Mouse (Mus musculus) E14TG2a.4 (cell line): ENCODE data around the gene Cisd3.

Experiments
- H3K27me3 ChIP-seq: 2 replicates; pipeline ENCODE4 v1.6.1; 2014; ENCODE audit warnings: low read length, control low read depth; ENCODE audit not compliant: insufficient read depth
- H3K36me3 ChIP-seq: 2 replicates; pipeline ENCODE4 v1.6.1; 2014; ENCODE audit warnings: low read length, control low read depth; ENCODE audit not compliant: insufficient read depth
- H3K4me1 ChIP-seq: replicated peaks from 2 replicates; pipeline ENCODE4 v1.6.1; 2014; ENCODE audit warnings: low read depth, low read length, control low read depth
- H3K4me3 ChIP-seq: replicated peaks from 2 replicates; pipeline ENCODE4 v1.5.1; 2014; ENCODE audit warnings: mild to moderate bottlenecking, low read length
- H3K9me3 ChIP-seq: 2 replicates; pipeline ENCODE4 v1.6.1; 2014; ENCODE audit warnings: low read length, control low read depth
- CTCF ChIP-seq: conservative IDR thresholded peaks from 2 replicates; pipeline ENCODE4 v1.5.1; 2014; ENCODE audit warnings: low read length
- NANOG ChIP-seq: IDR thresholded peaks from 2 replicates; pipeline ENCODE4 v1.6.1; 2014; ENCODE audit warnings: borderline replicate concordance, low read length, mixed read lengths
- POU5F1 ChIP-seq: IDR thresholded peaks from 2 replicates; pipeline ENCODE4 v1.6.1; 2014; ENCODE audit warnings: low read length, borderline replicate concordance

Cisd3 gene

DNA sequence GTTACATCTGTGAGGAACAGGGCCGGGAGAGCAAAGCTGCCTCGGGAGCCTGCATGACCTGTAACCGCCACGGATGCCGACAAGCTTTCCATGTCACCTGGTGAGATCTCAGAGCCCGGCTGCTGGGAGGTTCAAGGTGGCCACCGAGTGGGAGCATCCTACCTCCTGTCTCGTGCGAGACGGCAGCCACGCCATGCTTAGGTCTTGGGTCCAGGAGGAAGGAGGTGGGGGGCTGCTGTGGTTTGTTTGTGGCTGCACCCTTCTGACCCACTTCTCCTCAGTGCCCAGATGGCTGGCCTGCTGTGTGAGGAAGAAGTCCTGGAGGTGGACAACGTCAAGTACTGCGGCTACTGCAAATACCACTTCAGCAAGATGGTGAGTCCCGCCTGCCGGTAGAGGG is 18.8 kb upstream of the Cisd3 start:
- Histone ChIP-seq H3K27me3 (no peaks in the 10 kb centered on the region), H3K4me1 (peaks cover 71% of the 10 kb centered on the region), H3K4me3 (peak overlapping the region; percentile 90), H3K9me3 (no peaks in the 10 kb centered on the region), H3K36me3 (peaks cover 69% of the 10 kb centered on the region)
- no peak for TF ChIP-seq CTCF
- TF ChIP-seq POU5F1 = no peak
- TF ChIP-seq NANOG = no peak

DNA sequence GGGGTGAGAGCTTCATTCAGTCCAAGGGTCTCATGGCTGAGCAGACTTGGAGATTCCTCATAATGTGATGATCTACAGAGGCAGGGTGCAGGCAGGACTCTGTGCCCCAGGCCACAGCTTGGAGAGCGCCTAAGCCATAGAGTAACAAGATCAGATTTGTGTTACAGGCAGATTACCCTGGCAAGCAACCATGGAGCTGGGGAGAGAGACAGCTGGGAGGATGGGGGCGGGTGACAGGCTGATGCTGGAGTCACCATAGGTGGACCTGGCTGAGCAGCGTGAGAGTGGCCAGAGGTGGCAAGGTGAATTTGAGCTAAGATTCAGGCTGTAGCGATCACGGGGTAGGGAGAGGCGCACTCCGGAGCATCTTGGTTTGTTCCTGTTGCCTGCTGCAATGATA is 17.5 kb upstream of the Cisd3 start:
- Histone ChIP-seq H3K9me3 (no peaks in the 10 kb centered on the region), H3K4me1 (peaks cover 85% of the 10 kb centered on the region), H3K4me3 (peak overlapping the region; percentile 90), H3K27me3 (no peaks in the 10 kb centered on the region), H3K36me3 (peaks cover 82% of the 10 kb centered on the region)
- TF ChIP-seq NANOG (no peak), CTCF (no peak), POU5F1 (no peak)

DNA sequence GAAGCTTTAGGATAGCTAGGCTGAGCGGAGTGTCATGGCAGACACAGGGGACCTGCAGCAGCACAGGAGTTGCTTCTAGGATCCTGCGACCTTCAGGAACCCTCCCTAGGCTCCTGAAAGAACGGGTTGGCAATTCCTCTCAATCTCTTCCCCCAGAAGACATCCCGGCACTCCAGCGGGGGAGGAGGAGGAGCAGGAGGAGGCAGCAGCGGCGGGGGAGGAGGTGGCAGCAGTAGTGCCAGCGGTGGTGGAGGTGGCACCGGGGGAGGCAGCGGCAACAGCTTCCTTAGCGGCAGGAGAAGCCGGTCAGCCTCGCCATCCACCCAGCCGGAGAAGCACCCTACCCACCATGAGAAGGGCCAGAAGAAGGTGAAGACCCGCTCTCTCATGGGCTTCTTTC is 16.4 kb upstream of the Cisd3 start:
- Histone ChIP-seq H3K9me3 (no peaks in the 10 kb centered on the region), H3K4me3 (peak overlapping the region; percentile 90), H3K36me3 (peaks cover 93% of the 10 kb centered on the region), H3K27me3 (no peaks in the 10 kb centered on the region), H3K4me1 (peaks cover 96% of the 10 kb centered on the region)
- TF ChIP-seq POU5F1 (no peak), CTCF (no peak)

DNA sequence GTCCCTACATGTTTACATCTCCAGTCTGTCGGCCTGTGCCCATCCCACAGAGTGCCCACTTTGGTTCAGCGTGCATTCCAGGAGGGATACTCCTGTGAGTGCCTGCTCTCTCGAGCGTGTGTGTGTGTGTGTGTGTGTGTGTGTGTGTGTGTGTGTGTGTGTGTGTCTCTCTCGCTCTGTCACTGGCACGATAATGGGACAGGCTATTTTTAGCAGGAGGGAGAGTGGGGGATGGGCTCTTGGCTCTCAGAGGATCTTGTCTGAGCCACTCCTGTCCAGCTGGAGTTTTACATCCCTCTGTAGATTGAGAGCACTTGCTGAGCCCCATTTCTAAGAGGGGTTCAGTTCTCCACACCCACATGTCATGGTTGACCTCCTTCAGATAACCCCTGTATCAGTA is 15.8 kb upstream of the Cisd3 start:
- H3K27me3 ChIP-seq = no peaks in the 10 kb centered on the region
- peak overlapping the region; percentile 90 for H3K4me3 ChIP-seq
- peaks cover 99% of the 10 kb centered on the region for H3K36me3 ChIP-seq
- H3K9me3 ChIP-seq = no peaks in the 10 kb centered on the region
- peaks cover 100% of the 10 kb centered on the region for H3K4me1 ChIP-seq
- TF ChIP-seq CTCF = no peak
- TF ChIP-seq POU5F1 = no peak
- no peak for TF ChIP-seq NANOG

DNA sequence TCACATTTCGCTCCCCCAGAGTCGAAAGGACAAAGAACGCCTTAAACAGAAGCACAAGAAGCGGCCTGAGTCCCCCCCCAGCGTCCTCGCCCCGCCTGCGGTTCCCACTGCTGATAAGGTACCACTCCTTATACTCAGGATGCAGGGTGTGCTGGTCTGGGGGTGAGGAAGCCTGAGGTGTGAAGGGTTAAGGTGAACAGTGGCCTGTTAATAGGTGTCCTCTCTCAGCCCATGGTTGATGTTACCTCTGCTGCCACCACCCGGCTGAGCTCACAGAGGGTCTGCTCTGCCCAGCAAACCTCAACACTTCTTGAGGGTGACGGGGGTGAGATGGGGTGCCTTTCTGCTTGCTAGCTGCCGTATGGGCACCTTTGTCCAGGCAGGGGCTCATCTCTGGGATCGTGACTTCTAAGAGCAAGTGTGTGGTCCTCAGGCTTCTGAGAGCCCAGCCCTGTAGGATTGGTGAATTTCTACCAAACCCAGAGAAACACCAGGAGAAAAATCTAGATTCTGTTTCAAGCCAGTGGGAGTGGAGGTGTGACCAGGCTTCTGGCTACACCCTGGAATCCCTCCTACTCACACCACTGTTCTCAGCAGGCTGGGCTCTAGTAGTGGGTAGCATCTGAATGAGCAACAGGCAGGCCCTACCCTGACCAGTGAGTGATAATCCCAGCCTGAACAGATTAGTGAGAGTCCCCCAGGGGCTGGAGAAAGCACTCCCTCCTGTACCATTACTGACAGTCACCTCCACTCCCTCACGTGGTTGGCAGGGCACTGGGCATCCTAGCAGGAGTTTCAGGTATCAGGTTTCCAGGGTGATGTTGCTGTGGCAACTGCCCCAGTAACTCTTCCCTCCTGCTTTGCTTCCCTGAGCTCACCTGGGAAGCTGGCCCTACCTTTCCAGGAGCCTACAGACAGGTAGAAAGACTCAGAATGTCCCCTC is 15.1 kb upstream of the Cisd3 start:
- H3K36me3 ChIP-seq = peaks cover 100% of the 10 kb centered on the region
- H3K27me3 ChIP-seq = no peaks in the 10 kb centered on the region
- TF ChIP-seq NANOG (no peak), POU5F1 (no peak), CTCF (no peak)
- H3K9me3 ChIP-seq = no peaks in the 10 kb centered on the region
- H3K4me1 ChIP-seq = peaks cover 100% of the 10 kb centered on the region
- peak overlapping the region; percentile 90 for H3K4me3 ChIP-seq

DNA sequence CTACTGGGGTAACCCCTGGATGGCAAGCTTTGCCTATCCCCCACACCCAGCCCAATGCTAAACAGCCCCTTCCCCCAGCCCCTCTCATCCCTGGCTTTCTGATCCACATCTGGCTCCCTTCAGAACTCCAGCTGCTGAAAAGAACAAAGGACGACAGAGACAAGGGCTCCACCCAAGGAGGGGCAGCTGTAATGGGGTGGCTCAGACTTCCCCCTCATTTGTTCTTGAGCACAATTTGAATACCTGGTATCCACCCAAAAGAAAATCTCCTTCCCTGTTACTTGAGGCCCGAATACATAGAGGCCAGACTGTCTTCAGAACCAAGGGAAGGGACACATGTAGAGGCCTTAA is 14.5 kb upstream of the Cisd3 start:
- H3K4me1 ChIP-seq = peaks cover 100% of the 10 kb centered on the region
- no peaks in the 10 kb centered on the region for H3K9me3 ChIP-seq
- H3K4me3 ChIP-seq = peak overlapping the region; percentile 90
- H3K27me3 ChIP-seq = no peaks in the 10 kb centered on the region
- TF ChIP-seq NANOG (no peak), CTCF (no peak), POU5F1 (0 out of 2 replicates have a peak, but pooled peaks have one; percentile 24)
- H3K36me3 ChIP-seq = peaks cover 100% of the 10 kb centered on the region

DNA sequence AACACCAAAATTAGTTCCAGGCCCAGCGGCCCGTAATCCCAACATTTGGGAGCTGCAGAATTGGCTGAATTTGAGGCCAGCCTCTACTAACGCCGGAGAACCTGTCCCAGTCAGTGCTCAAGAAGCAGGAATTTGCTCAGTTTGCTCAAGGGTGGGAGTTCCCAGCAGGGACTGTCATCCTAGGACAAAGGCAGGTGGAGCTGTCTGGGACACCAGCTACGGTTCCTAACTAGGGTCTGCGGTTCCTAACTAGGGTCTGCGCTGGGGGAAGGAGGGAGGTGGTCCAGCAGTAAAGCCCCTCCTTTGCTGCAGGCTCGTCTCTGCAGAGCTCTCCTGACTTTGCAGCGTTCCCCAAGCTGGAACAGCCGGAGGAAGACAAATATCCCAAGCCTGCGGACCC is 12.5 kb upstream of the Cisd3 start:
- peaks cover 100% of the 10 kb centered on the region for H3K36me3 ChIP-seq
- no peaks in the 10 kb centered on the region for H3K27me3 ChIP-seq
- H3K4me3 ChIP-seq = peak overlapping the region; percentile 90
- no peaks in the 10 kb centered on the region for H3K9me3 ChIP-seq
- H3K4me1 ChIP-seq = peaks cover 100% of the 10 kb centered on the region
- no peak for TF ChIP-seq NANOG
- TF ChIP-seq POU5F1 = no peak
- TF ChIP-seq CTCF = no peak

DNA sequence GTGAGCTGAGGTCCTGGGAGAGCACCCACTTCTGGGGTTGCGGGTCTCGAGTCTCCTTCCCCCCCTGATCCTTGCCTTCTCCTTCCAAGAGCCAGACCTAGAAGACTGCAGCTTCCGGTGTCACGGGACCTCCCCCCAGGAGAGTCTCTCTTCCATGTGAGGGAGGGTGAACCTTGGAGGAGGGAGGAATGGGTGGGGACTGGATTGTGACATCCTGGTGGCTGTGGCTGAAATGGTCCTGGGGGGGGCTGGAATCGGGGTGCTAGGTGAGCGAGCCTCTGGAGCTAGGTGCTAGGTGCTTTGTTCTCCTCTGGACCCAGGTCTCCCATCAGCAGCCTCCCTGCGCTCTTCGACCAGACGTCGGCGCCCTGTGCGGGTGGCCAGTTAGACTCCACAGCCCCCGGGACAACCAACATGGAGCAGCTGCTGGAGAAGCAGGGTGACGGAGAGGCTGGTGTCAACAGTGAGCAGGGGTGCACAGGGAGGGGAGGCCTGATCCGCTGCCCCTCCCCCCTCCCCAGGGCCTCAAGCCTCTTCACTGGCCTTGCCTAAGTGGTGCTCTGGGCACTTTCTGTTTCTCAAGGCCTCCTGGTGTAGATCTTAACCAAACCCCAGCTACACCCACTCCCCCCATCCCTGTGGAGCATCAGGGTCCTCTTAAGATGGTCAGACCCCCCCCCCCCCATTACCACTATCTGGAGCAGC is 9.4 kb upstream of the Cisd3 start:
- Histone ChIP-seq H3K4me3 (peak overlapping the region; percentile 90), H3K9me3 (no peaks in the 10 kb centered on the region), H3K36me3 (peaks cover 100% of the 10 kb centered on the region), H3K4me1 (peaks cover 99% of the 10 kb centered on the region), H3K27me3 (no peaks in the 10 kb centered on the region)
- TF ChIP-seq POU5F1 = no peak
- no peak for TF ChIP-seq CTCF
- no peak for TF ChIP-seq NANOG
